Mouse (Mus musculus): Measurements from ENCODE around the gene Flt3l.
A peak's percentile ranks its signal among the peaks of the same experiment; 100 is the strongest.
"Not testable (repeated sequence)": the region's sequence is repeated elsewhere in the genome, so short reads cannot be mapped to it uniquely, and the experiment has no call there.

Gene Flt3l

DNA sequence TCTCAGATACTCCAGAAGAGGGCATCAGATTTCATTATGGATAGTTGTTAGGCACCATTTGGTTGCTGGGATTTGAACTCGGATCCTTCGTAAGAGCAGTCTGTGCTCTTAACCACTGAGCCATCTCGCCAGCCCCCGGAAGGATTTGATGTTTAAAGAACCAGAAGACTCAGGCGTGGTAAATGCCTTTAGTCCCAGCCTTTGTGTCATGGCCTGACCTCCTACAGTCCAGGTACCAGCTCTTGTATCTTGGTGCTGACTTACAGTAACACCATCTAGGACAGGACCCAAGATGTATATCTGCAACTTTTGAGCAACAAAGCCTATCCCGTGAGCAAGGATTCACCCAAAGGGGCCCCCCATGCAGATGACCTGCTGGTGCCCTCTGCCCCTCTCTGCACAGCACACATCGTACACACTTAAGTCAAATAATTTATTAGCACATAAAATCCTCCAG lies 11.1 kb downstream of the Flt3l start:
- DNase-seq (ENCODE audit: low spot score in 2 of 2), result no peak

DNA sequence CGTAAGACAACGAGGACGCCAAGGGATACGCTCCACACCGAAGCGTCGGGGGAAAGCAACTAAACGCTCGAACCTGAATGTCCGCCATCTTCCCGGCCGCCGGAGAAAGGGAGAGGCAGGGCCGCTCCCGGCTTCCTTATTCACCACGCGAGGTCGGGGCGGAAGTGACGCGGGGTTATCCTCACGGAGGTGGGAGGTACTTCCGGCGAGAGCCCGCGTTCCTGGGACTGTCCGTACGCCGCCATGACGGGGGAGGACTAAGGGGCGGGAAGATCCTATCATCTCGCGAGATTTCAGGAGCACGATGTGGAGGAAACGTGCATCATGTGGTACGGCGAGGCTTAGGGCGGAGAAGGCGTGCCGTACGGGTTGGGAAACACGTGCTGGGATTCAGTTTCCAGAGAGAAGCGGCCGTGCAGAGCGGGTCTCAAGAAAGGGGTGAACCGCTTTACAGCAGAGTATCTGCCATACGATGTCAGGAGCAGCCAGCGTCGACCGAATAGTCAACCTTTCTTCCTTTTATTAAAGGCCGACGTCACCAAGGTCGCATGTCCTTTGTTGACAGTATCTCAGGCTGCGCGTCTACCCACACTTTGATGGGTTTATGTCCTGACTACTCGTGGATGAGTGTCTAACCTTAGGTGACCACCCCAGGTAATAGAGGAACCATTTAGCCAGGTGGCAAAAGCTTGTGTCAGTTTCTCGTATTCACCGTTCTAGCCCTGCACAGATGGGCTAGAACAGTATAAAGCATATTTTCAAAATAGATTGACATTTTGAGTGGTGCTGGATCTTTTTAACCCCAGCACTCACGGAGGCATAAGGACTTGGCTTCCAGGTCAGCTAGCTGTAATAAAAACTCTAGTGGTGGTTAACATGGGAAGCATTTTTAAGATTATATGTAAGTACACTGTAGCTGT lies 11.7 kb downstream of the Flt3l start, which contains the start of gene Rps11:
Rps11 (minus strand) TSS at position 216 of the 920 bp plus-strand sequence.
- peak; percentile 94 to 97 for DNase-seq (ENCODE audit: low spot score in 2 of 2)

DNA sequence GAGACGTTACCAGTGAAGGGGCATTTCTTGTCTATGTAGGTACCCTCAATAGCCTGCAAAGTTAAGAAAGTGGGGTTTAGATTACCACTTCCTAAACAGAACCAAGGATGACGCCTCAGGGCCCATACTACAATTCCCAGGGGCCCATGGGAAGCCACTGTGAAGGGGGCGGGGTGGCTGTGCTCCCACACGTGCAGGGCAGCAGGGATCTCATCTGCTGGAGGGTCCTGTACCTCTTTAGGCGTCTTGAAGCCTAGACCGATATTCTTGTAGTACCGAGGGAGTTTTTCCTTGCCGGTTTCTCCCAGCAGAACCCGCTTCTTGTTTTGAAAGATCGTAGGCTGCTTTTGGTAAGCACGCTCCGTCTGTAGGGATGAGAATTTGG lies 13.1 kb downstream of the Flt3l start:
- DNase-seq (ENCODE audit: low spot score in 2 of 2), result no peak

DNA sequence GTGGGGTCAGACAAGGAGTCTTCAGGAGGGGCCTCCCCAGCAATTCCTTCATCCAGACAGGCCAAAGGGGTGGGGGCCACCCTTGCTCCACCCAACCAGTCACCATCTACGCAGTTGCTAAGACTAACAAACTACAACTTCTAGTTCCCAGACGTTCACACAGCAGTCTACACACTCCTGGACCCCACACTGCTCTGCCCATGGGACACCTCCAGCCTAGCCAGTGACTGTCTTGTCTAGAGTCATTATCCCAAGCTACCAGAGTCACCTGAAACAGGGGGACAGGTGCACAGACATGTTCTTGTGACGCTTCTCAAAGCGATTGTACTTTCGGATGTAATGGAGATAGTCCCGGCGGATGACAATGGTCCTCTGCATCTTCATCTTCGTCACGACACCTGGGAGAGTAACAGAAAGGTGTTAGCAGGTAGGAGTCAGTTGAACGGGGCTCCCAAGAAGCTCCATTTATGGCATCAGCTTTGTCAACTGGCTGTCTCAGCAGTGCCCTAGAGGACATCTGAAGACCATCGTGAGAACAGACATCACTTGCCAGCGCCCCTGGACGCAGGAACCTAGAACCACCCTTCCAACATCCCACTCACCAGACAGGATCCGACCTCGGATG lies 13.6 kb downstream of the Flt3l start:
- DNase-seq (ENCODE audit: low spot score in 2 of 2), result no peak

DNA sequence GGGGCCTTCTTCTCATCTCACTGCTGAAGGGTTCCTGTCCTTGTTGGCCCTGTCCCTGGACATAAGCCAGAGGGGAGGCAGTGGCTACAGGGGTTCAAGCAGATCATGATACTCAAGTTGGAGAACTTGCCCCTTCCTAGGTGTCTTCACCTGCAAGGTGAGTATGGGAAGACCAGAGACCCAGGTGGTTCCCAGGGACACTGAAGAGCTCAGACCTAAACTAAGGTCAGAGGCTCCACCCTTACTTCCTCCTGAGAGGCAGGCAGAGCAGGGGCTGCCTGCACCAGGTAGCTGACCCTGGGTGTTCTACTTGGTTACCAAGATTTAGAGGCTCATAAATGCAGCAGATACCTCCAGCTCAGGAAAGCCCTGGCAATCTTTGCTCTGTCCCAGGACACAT lies 14.3 kb downstream of the Flt3l start:
- no peak for DNase-seq (ENCODE audit: low spot score in 2 of 2)

DNA sequence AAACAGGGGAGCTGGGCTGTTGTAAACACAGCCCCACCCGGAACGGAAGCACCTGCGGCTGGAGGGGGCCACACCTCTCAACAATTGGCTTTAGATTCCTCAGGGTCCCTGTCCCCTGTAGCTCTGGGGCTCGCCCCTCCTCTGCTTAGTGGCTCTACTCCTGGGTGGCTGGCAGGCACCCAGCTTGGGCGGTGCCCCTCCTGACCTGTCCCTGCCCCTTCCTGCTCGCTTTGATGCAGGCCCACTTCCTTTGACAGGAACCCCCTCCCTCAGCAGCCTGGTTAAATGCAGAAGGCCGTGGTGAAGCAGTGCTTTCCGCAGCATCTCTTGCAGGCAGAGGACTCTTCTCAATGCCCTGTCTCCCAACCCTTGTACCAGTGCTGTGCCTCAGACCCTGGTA lies 14.8 kb downstream of the Flt3l start:
- no peak for DNase-seq (ENCODE audit: low spot score in 2 of 2)

DNA sequence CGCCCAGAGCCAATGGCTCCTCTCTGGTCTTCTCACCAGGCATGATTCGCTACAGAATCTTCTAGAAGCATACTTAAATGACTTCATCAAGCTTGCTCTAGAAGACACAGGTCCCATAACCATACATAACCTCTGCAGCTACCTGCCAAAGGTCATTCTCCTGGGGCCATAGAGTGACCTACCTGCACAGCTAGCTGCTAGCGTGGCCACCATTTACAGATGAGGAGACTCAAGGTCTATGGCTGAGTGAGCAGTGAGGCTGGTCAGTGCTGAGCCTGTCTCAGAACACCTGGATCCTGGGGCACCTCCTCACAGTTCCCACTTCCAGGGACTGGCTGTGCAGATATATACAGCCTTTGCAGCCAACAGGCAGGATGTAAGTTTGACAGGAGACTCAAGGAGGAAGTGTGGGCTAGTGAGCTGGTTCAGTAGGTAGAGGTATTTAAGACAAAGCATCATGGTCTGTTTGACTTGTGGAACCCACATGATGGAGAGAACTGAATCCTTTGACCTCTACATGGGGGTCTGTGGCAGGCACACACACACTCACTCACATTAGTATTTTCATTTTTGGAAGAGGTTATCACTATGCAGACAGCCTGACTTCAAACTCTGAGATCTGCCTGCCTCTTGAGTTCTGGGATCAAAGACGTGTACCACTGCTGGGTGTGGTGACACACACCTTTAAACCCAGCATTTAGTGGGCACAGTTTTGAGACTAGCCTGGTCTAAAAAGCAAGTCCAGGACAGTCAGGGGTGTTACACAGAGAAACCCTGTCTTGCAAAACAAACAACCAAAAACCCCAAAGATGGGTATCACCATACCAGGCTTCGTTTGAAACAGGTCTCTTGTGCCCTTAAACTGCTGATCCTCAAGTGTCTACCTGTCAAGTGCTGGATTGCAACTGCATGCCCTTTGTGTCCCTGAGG lies 16.2 kb downstream of the Flt3l start:
- no peak for DNase-seq (ENCODE audit: low spot score in 2 of 2)

DNA sequence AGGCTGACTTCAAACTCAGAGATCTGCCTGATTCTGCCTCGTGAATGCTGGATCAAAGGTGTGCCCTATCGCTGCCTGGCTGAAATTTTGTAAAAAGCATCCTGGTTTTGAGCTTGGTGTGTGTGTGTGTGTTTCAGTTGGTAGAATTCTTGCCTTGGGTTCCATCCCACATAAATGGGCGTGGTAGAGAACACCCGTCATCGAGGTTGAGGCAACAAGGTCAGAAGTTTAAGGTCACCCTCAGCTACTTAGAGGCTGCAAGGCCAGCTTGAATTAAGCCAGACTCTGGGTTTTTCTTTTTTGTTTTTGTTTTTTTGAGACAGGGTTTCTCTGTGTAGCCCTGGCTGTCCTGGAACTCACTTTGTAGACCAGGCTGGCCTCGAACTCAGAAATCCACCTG lies 17.9 kb downstream of the Flt3l start:
- DNase-seq (ENCODE audit: low spot score in 2 of 2), result no peak

DNA sequence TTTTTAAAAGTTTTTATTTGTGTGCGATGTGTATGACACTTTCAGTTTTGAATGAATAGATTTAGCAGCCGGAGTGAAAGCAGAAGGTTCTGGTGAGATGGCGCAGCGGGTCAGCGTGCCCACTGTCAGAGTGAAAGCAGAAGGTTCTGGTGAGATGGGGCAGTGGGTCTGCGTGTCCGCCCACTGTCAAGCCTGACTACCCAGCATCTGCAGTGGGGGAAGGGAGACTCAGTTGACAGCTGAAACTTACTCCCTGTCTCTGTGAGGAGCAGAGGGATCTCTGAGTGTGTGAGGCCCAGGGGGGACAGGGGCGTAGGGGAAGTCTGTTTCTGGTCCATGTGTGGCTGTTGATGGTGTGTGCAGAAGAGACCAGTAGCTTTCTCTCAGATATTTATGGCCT lies 18.7 kb downstream of the Flt3l start:
- DNase-seq (ENCODE audit: low spot score in 2 of 2), result no peak

DNA sequence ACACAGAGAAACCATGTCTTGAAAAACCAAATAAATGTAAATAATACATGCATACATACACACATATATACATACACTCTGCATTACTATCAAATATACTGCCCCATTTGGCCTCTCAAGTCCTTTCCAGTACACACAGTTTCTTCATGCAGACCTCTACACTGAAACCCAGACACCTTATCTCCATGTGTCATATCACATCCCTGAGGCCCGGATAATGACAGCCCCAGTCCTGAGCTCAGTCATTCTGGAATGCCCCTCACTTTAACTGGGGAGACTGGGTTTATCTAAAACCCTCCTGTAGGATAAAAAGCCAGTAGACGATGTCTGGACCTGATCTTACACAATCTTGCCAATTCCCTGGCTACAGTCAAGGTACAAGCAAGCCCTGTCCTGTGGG lies 22.8 kb downstream of the Flt3l start:
- no peak for DNase-seq (ENCODE audit: low spot score in 2 of 2)

DNA sequence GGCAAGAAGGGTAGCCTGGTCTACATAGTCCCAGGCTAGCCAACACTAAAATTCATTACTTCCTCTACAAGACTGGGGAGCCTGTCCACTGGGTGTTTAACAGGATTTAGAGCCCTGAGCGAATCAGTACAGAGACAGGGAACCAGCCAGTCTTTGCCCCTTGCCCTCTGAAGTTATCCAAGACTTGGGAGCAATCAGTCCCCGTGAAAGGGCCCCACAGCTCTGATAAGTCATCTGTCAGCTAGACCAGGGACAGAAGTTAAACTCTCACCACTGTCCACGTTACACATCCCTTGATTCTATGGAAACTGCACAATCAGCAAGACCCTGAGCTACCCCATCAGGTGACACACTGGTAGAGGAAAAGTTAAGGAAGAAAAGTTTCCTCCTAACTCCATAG lies 23.7 kb downstream of the Flt3l start:
- DNase-seq (ENCODE audit: low spot score in 2 of 2), result no peak

DNA sequence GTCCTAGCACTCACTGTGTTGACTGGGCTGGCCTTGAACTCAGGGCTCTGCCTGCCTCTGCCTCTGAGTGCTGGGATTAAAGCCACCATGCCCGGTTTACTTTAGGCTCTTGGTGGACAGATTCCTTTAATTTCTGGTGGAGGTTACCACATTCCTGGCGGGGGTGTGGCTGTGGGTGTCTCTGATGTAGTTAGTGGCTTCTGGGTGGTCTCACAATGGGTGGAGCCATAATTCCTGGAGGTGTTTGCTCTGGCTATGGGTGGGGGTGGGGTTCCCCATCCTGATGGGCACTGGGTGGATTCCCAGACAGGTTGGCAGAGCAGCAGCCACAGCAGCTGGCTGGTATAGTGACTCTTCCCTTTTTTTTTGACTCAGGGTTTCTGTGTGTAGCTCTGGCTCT lies 24.3 kb downstream of the Flt3l start:
- no peak for DNase-seq (ENCODE audit: low spot score in 2 of 2)

DNA sequence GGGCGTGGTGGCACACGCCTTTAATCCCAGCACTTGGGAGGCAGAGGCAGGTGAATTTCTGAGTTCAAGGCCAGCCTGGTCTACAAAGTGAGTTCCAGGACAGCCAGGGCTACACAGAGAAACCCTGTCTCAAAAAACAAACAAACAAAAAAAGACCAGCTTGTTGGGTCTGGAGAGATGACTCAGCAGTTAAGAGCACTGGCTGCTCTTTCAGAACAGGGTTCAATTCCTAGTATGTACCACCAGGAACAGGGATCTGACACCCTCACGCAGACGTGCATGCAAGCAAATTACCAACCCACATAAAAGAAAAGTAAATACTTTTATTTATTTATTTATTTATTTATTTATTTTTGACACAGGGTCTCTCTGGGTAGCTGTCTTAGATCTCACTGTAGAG lies 26.1 kb downstream of the Flt3l start:
- not testable (repeated sequence) for DNase-seq (ENCODE audit: low spot score in 2 of 2)

DNA sequence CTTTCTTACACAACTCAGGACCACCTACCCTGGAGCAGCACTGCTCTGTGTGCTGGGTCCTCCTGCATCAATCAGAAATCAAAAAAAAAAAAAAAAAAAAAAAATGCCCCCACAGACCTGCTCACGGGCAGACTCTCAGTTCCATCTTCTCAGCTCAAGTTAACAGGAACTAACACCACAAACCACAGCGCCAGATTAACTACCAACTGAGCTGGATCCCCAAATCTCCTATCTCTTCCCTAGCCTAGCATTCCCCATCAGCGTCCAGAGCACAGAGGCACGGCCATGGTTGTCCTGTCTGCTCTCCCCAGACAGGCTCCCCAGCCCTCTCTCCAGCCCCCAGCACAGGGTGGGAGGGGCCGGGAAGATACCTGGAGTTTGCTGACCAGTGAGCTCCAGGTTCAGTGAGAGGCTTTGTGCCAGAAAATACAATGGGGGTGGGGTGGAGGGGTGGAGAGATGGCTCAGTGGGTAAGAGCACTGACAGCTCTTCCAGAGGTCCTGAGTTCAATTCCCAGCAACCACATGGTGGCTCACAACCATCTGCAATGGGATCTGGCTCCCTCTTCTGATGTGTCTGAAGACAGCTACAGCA lies 29.1 kb downstream of the Flt3l start:
- DNase-seq (ENCODE audit: low spot score in 2 of 2), result no peak

DNA sequence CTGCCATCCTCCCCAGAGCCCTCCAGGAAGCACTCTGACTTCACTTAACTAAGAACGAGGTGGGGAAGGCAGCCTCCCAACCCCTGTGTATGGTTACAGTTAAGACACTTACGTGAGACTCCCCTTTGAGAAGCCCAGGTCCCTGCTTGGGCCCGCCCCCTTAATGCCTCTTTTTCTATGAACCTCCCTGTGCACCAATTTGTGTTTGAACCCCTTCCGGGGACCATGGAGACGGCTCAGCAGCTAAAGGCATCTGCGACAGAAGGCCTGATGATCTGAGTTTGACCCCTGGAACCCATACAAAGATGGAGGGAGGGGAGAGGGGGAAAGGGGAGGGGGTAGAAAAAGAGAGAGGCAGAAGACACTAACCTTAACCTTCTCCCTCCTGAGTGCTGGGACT lies 29.8 kb downstream of the Flt3l start:
- no peak for DNase-seq (ENCODE audit: low spot score in 2 of 2)

DNA sequence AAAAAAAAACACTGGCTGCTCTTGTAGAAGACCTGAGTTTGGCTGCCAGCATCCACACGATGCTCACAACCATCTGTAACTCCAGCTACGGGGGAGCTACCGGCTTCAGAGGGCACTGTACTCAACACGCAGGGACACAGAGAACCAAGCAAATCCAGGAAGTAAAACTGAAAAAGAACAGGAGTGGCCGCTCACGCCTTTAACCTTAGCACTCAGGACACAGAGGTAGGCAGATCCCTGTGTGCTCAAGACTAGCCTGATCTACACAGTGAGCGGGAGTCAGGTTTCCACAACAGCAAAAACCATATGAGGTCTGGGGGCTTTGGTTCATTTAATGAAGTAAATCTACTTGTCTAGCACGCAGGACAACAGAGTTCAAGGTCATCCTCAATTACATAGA lies 30.7 kb downstream of the Flt3l start:
- DNase-seq (ENCODE audit: low spot score in 2 of 2), result no peak

DNA sequence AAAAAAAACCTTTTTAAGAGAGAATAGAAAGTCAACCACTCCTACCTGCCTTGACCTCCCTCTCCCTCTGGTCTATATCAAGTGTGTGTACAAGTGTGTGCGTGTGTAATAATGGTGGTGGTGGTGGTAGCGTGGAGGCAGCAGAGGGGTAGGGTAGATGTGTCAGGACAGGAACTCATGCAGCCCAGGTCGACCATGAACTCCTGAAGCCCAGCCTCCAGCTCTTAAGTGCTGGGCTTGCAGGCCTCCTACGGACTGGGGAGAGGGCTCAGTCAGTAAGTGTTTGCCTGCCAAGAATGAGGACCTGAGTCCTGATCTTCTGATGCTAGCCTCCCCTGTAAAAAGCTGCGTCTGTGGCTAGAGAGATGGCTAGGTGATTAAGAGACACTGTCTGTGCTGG lies 31.3 kb downstream of the Flt3l start:
- no peak for DNase-seq (ENCODE audit: low spot score in 2 of 2)

DNA sequence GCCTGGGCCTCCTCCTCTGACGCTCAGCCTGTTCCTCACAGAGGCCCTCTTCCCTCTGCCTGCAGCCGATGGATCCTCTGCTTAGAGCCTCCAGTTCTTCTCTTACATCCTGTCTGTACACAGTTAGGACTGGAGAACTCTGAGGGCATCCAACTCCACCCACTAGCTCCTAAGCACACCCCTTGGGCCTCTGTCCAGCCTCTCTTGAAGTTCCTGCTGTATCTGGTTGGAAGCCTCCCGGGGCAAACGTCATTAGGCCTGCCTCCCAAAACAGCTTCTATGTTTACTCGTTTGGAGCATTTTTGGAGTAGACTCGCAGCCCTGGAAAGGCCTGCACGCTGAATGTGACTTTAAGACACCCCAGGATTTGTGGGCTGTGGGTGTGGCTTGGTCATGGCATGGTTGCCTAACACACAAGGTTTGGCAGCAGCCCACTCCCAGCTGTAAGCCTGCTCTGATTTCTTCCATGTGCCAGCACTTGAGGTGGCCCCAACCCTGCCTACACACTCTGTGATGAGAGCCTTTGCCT lies 32.5 kb downstream of the Flt3l start, which contains the start of gene Fcgrt:
Fcgrt (minus strand) TSS at position 200 of the 529 bp plus-strand sequence.
- DNase-seq (ENCODE audit: low spot score in 2 of 2), result no peak

DNA sequence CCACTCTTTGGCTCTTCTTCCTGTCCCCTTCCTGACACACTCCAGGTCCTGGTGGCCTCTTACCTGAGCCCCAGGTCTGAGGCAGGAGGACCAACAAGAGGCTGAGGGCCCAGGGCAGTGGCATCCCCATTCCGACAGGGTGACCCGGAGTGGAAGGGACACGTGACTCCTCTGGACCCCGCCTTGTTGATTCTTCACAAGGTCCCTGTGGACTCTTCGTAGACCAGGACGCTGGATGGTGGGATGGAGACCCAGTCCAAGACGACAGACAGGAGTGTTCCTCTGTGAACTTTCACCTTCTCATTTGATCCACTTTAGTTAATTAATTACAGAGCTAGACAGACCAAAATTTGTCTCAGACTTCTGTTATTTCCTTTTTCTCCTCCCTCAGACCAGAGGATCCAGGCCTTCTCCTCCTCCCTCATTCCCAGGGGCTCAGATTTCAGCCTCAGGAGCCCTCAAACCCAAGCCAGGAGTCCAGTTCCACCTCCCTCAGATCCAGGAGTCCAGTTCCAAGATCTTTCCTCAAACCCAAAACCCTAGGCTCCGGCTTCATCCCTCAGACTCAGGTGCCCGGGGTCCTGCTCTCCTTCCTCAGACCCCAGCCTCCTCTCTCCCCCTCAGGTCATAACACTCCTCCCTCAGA lies 33.2 kb downstream of the Flt3l start:
- DNase-seq (ENCODE audit: low spot score in 2 of 2), result no peak

DNA sequence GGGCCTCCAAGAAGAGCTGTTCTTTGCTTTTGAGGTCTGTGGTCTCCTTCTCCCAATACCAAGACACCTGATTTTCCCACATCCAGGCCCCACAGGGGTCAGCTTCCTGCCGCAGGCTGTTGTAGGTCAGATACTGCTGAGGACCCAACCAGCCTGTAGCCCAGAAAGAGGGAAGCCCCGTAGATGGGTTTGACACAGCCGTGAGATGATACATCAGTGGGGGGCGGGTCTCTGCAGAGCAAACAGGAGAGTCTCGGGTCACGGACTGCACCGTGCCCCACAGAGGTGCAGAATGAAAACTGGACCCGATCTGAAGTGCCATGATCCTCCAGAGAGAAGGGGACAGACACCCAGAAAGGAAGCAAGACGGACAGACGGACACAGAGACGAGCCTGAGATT lies 33.8 kb downstream of the Flt3l start:
- DNase-seq (ENCODE audit: low spot score in 2 of 2), result no peak

DNA sequence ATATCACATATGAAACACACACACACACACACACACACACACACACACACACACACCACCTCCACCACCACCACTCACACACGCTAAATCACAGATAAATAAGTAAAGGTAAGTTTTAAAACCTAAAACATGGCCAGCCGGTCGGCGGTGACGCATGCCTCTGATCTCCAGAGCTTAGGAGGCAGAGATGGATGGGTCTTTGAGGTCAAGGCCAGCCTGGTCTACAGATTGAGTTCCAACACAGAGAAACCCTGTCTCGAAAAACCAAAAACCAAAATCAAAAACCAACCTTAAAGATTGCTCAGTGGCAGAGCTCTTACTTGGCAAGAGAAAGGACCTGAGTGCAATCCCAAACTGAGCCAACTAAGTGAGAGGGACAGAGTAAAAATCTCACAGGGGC lies 36.2 kb downstream of the Flt3l start:
- DNase-seq (ENCODE audit: low spot score in 2 of 2), result no peak

All from frontal cortex, postnatal 25 days (tissue).